Mouse (Mus musculus): ENCODE data around the gene Gcdh.

DNA sequence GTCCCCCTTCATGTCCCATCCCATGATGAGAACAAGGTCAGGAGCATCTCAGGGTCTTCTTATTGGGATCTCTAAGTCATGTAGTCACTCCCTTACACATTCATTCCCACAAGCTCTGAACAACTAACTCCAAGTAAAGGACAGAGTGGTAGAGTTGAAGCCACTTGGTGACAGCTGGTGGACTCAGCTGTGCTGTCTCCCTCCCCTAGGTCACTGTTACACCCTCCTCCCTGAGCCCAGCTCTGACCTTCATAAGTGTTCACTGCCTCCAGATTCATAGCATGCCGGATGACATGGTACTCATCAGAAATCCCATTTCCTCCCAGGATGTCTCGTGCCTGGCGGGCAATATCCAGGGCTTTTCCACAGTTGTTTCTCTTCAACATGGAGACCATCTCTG is 5.4 kb downstream of the Gcdh start:
- TF ChIP-seq CTCF (IDR thresholded peaks at IDR 0.05; ENCODE audit: low read depth, low read length) (no peak), POLR2AphosphoS5 (IDR thresholded peaks at IDR 0.05; ENCODE audit: insufficient replicate concordance, low read depth, low read length) (no peak), TAL1 (conservative IDR thresholded peaks at IDR 0.05; ENCODE audit: low read depth, low read length) (no peak), GATA2 (IDR thresholded peaks at IDR 0.05; ENCODE audit: borderline replicate concordance, low read depth, low read length) (no peak)
